Mouse (Mus musculus) forebrain, postnatal 0 days (tissue): ENCODE data around the gene Pklr. TPM values are rescaled to one million over a fixed set of nuclear protein-coding genes. Genes with fewer than 3 reads are reported as not detected.

Experiments used
- ATAC-seq: fragments of 200-750 bp; cut with Nextera tagmentation; 2 replicates; pipeline ENCODE4 v1.8.0; 2017; ENCODE audit warnings: mild to moderate bottlenecking, moderate library complexity
- DNase-seq: peaks from one replicate; pipeline ENCODE4 v3.0.0-alpha.2; 2015
- H3K27ac ChIP-seq: fragments of 300-500 bp; sonication (generic); 2 replicates; pipeline ENCODE4 v1.5.1; 2014; ENCODE audit warnings: low read depth, mild to moderate bottlenecking, antibody characterized with exemption, low read length, moderate library complexity, mixed read lengths
- H3K27me3 ChIP-seq: fragments of 300-500 bp; sonication (generic); 2 replicates; pipeline ENCODE4 v1.6.1; 2014; ENCODE audit warnings: mild to moderate bottlenecking, low read length, mixed read lengths; ENCODE audit not compliant: insufficient read depth
- H3K36me3 ChIP-seq: fragments of 300-500 bp; sonication (generic); 2 replicates; pipeline ENCODE4 v1.6.1; 2014; ENCODE audit warnings: mild to moderate bottlenecking, moderate library complexity; ENCODE audit not compliant: insufficient read depth
- H3K4me1 ChIP-seq: fragments of 300-500 bp; sonication (generic); 2 replicates; pipeline ENCODE4 v1.6.1; 2014; ENCODE audit warnings: antibody characterized with exemption; ENCODE audit not compliant: insufficient read depth
- H3K4me2 ChIP-seq: fragments of 300-500 bp; sonication (generic); 2 replicates; pipeline ENCODE4 v1.6.1; 2014; ENCODE audit warnings: low read depth, mild to moderate bottlenecking, moderate library complexity
- H3K4me3 ChIP-seq: fragments of 300-500 bp; sonication (generic); 2 replicates; pipeline ENCODE4 v1.5.1; 2014; ENCODE audit warnings: low read depth, low read length, mixed read lengths
- H3K9ac ChIP-seq: fragments of 300-500 bp; sonication (generic); 2 replicates; pipeline ENCODE4 v1.6.1; 2014; ENCODE audit warnings: mild to moderate bottlenecking
- H3K9me3 ChIP-seq: fragments of 300-500 bp; sonication (generic); 2 replicates; pipeline ENCODE4 v1.6.1; 2016; ENCODE audit warnings: low read length
- CTCF ChIP-seq: sonication (generic); IDR thresholded peaks from 2 replicates; pipeline ENCODE4 v1.5.1; 2016; ENCODE audit warnings: antibody characterized with exemption, control low read depth, low read depth
- WGBS: fragments of 180-500 bp; shearing (Covaris S2); extraction: QIAGEN DNeasy Blood & Tissue Kit; methylation state at CpG from one replicate; pipeline ENCODE4 v1.1.7; 2014; 5-methylcytosine and 5-hydroxymethylcytosine counted together
- polyA plus RNA-seq: library from polyadenylated mRNA; unstranded; fragments of >200 nt; fragmentation: Nextera tagmentation; extraction: Ambion mirVana; gene quantifications from 2 replicates; pipeline ENCODE4 v1.2.1, GENCODE M21; 2015
- total RNA-seq: library from RNA; depleted of rRNA; stranded (reverse); fragments of >200 nt; gene quantifications from 2 replicates; pipeline ENCODE4 v1.2.3, GENCODE M21; 2014; rRNA removed

Gene Pklr
- total and polyA plus RNA-seq, 2 experiments from 2014 or later, result 0.19 to 0.76 TPM

GRCm38 (mm10) chr3:89193853-89194252 is 57.9 kb downstream of the Pklr start:
- Histone ChIP-seq H3K27me3 (no peaks in the 10 kb centered on the region), H3K4me3 (no peak overlapping the region), H3K9me3 (no peaks in the 10 kb centered on the region), H3K4me1 (no peaks in the 10 kb centered on the region), H3K9ac (no peak overlapping the region), H3K27ac (no peak overlapping the region), H3K4me2 (no peak overlapping the region), H3K36me3 (no peaks in the 10 kb centered on the region)
- ATAC-seq (no peak), DNase-seq (no peak)
- 94% methylated on average over 2 of the region's 2 CpGs for WGBS
- peak; percentile 41 for TF ChIP-seq CTCF

Other genes with a start within 250 kb of the Pklr start
- gene Msto1, start 222.1 kb upstream of the Pklr start, total RNA-seq, result 36.8 and 37.3 TPM in 2 replicates
- 40.6 and 41.1 TPM in 2 replicates for gene Msto1, start 222.1 kb upstream of the Pklr start, polyA plus RNA-seq
- 25.9 and 28.9 TPM in 2 replicates for gene Ash1l, start 185.5 kb upstream of the Pklr start, total RNA-seq
- 6.8 and 12.8 TPM in 2 replicates for gene Ash1l, start 185.5 kb upstream of the Pklr start, polyA plus RNA-seq
- 76.2 and 83.0 TPM in 2 replicates for gene Dap3, start 185.0 kb upstream of the Pklr start, total RNA-seq
- 127 and 141 TPM in 2 replicates for gene Dap3, start 185.0 kb upstream of the Pklr start, polyA plus RNA-seq
- gene Rusc1, start 42.8 kb upstream of the Pklr start, total RNA-seq, result 148 and 158 TPM in 2 replicates
- 86.1 and 101 TPM in 2 replicates for gene Rusc1, start 42.8 kb upstream of the Pklr start, polyA plus RNA-seq
- not detected in 2 replicates for gene Gm43738, start 35.0 kb upstream of the Pklr start, total RNA-seq
- not detected in 2 replicates for gene Gm43738, start 35.0 kb upstream of the Pklr start, polyA plus RNA-seq
- 421 and 510 TPM in 2 replicates for gene Fdps, start 34.2 kb upstream of the Pklr start, total RNA-seq
- 435 and 441 TPM in 2 replicates for gene Fdps, start 34.2 kb upstream of the Pklr start, polyA plus RNA-seq
- gene Hcn3, start 24.1 kb downstream of the Pklr start, total RNA-seq, result 44.9 and 45.5 TPM in 2 replicates
- 22.7 and 30.3 TPM in 2 replicates for gene Hcn3, start 24.1 kb downstream of the Pklr start, polyA plus RNA-seq
- 35.6 and 43.1 TPM in 2 replicates for gene Clk2, start 28.7 kb downstream of the Pklr start, total RNA-seq
- gene Clk2, start 28.7 kb downstream of the Pklr start, polyA plus RNA-seq, result 11.2 and 12.8 TPM in 2 replicates
- gene Scamp3, start 41.3 kb downstream of the Pklr start, total RNA-seq, result 44.3 and 63.7 TPM in 2 replicates
- 116 and 124 TPM in 2 replicates for gene Scamp3, start 41.3 kb downstream of the Pklr start, polyA plus RNA-seq
- 8.9 and 12.7 TPM in 2 replicates for gene Fam189b, start 47.0 kb downstream of the Pklr start, total RNA-seq
- 23.8 and 31.8 TPM in 2 replicates for gene Fam189b, start 47.0 kb downstream of the Pklr start, polyA plus RNA-seq
- 46.9 and 51.1 TPM in 2 replicates for gene Gba, start 66.8 kb downstream of the Pklr start, total RNA-seq
- gene Gba, start 66.8 kb downstream of the Pklr start, polyA plus RNA-seq, result 40.4 and 41.7 TPM in 2 replicates
- gene Thbs3, start 79.0 kb downstream of the Pklr start, total RNA-seq, result 53.6 and 74.1 TPM in 2 replicates
- gene Thbs3, start 79.0 kb downstream of the Pklr start, polyA plus RNA-seq, result 31.1 and 42.8 TPM in 2 replicates
- 142 and 167 TPM in 2 replicates for gene Mtx1, start 90.9 kb downstream of the Pklr start, total RNA-seq
- gene Mtx1, start 90.9 kb downstream of the Pklr start, polyA plus RNA-seq, result 199 and 212 TPM in 2 replicates
- 1.3 and 1.6 TPM in 2 replicates for gene Muc1, start 92.9 kb downstream of the Pklr start, total RNA-seq
- 0.27 and 0.35 TPM in 2 replicates for gene Muc1, start 92.9 kb downstream of the Pklr start, polyA plus RNA-seq
- 67.0 and 68.1 TPM in 2 replicates for gene Krtcap2, start 109.8 kb downstream of the Pklr start, total RNA-seq
- 221 and 244 TPM in 2 replicates for gene Krtcap2, start 109.8 kb downstream of the Pklr start, polyA plus RNA-seq
- 83.0 and 98.3 TPM in 2 replicates for gene Trim46, start 110.2 kb downstream of the Pklr start, total RNA-seq
- 56.0 and 63.5 TPM in 2 replicates for gene Trim46, start 110.2 kb downstream of the Pklr start, polyA plus RNA-seq
- 66.7 and 160 TPM in 2 replicates for gene Dpm3, start 123.2 kb downstream of the Pklr start, total RNA-seq
- 74.9 and 96.8 TPM in 2 replicates for gene Dpm3, start 123.2 kb downstream of the Pklr start, polyA plus RNA-seq
- gene Slc50a1, start 134.4 kb downstream of the Pklr start, total RNA-seq, result 22.1 and 26.7 TPM in 2 replicates
- gene Slc50a1, start 134.4 kb downstream of the Pklr start, polyA plus RNA-seq, result 34.8 and 36.8 TPM in 2 replicates
- 5.5 and 8.4 TPM in 2 replicates for gene Efna1, start 145.0 kb downstream of the Pklr start, total RNA-seq
- gene Efna1, start 145.0 kb downstream of the Pklr start, polyA plus RNA-seq, result 10.8 and 11.1 TPM in 2 replicates
- 76.7 and 80.7 TPM in 2 replicates for gene Efna3, start 186.8 kb downstream of the Pklr start, total RNA-seq
- gene Efna3, start 186.8 kb downstream of the Pklr start, polyA plus RNA-seq, result 68.9 and 73.8 TPM in 2 replicates
- 8.4 and 11.1 TPM in 2 replicates for gene Efna4, start 201.9 kb downstream of the Pklr start, total RNA-seq
- 7.8 and 8.1 TPM in 2 replicates for gene Efna4, start 201.9 kb downstream of the Pklr start, polyA plus RNA-seq
- gene Adam15, start 213.9 kb downstream of the Pklr start, total RNA-seq, result 47.9 and 53.3 TPM in 2 replicates
- gene Adam15, start 213.9 kb downstream of the Pklr start, polyA plus RNA-seq, result 50.1 and 56.4 TPM in 2 replicates
- 0.19 and 0.46 TPM in 2 replicates for gene Dcst2, start 225.8 kb downstream of the Pklr start, total RNA-seq
- 0.43 and 0.56 TPM in 2 replicates for gene Dcst2, start 225.8 kb downstream of the Pklr start, polyA plus RNA-seq
- 0.15 TPM in 1 of 2 replicates, not detected in the other for gene Dcst1, start 229.1 kb downstream of the Pklr start, total RNA-seq
- 0.89 and 1.3 TPM in 2 replicates for gene Dcst1, start 229.1 kb downstream of the Pklr start, polyA plus RNA-seq